Mouse (Mus musculus) effector memory CD4-positive, alpha-beta T cell, adult 7 months (primary cell): ENCODE measurements around the gene Olfr45. TPM values are rescaled to one million over a fixed set of nuclear protein-coding genes. Genes with fewer than 3 reads are reported as not detected.

ENCODE experiments used
- polyA plus RNA-seq: library from polyadenylated mRNA; unstranded; fragments of 100-300 nt; shearing (Covaris generic); gene quantifications from one replicate; pipeline ENCODE4 v1.2.1, GENCODE M21; 2017

Olfr45 gene
- 0.06 TPM for polyA plus RNA-seq

DNA sequence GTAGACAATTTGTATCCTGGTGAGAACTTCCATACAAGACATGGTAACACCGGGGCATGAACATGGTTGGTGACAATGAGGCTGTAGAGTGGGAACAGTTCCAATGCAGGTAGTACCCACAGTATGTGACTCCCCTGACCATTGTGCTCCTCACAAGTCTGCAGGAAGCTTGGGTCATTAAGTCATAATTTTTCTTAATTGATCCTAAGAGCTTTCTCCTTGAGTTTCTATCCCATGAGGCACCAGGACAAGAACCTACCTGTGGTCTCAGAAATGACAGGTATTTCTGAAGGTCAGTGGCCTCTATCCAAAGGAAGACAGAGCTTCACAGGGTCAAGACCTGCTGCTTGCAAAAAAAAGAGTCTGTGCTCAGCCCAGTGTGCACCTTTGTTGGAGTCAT is at the start of gene Olfr45:
TSS of gene Olfr45 (plus strand) at position 301 of the 400 bp plus-strand sequence.

DNA sequence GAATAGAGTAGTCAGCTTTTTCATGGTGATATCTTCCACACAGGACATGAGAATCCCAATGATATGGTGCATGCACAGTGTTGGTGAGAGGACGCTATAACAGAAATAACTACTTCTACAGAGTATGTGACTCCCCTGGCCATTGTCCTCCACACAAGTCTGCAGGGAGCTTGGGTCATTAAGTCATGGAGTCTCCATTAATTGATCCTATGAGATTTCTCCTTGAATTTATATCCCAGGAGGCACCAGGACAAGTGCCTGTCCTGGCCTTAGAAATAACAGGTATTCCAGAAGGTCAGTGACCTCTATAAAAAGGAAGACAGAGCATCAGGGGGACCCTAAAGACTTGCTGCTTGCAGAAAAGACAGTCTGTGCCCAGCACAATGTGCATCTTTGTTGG is 35.6 kb upstream of the Olfr45 start, which contains the start of gene Olfr53:
TSS of gene Olfr53 (plus strand) at position 301 of the 400 bp plus-strand sequence.

DNA sequence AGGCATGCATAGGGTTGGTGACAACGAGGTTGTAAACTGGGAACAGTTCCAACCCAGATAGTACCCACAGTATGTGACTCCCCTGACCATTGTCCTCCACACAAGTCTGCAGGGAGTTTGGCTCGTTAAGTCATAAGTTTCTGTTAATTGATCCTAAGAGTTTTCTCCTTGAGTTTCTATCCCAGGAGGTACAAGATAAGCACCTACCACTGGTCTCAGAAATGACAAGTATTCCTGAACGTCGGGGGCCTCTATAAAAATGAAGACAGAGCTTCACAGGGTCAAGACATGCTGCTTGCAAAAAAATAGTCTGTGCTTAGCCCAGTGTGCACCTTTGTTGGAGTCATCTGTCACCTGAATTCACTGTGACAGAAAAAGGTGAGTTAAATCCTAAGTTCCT is 22.1 kb upstream of the Olfr45 start, which contains the start of gene Olfr539:
TSS of gene Olfr539 (plus strand) at position 301 of the 400 bp plus-strand sequence.

DNA sequence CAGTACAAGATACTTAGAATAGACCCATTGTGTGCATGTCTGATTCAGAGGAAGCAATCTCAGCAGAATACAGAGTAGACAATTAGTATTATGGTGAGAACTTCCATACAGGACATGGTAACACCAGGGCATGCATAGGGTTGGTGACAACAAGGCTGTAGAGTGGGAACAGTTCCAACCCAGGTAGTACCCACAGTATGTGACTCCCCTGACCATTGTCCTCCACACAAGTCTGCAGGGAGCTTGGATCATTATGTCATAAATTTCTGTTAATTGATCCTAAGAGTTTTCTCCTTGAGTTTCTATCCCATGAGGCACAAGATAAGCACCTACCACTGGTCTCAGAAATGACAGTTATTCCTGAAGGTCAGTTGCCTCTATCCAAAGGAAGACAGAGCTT is 15.2 kb downstream of the Olfr45 start, which contains the start of gene Olfr541:
TSS of gene Olfr541 (plus strand) at position 301 of the 400 bp plus-strand sequence.

Other genes starting within 250 kb of the Olfr45 start
- not detected for gene Olfr533, start 218.6 kb upstream of the Olfr45 start, polyA plus RNA-seq
- gene Olfr535, start 197.7 kb upstream of the Olfr45 start, polyA plus RNA-seq = not detected
- gene Olfr536, start 174.6 kb upstream of the Olfr45 start, polyA plus RNA-seq = not detected
- not detected for gene Olfr538, start 114.1 kb upstream of the Olfr45 start, polyA plus RNA-seq
- 0.05 TPM for gene Olfr46, start 80.7 kb upstream of the Olfr45 start, polyA plus RNA-seq
- gene Olfr61, start 53.0 kb upstream of the Olfr45 start, polyA plus RNA-seq = not detected
- not detected for gene Olfr53, start 35.5 kb upstream of the Olfr45 start, polyA plus RNA-seq
- 0.21 TPM for gene Olfr539, start 22.0 kb upstream of the Olfr45 start, polyA plus RNA-seq
- not detected for gene Olfr541, start 15.3 kb downstream of the Olfr45 start, polyA plus RNA-seq
- gene Cyp2e1, start 81.8 kb downstream of the Olfr45 start, polyA plus RNA-seq = not detected
- gene Syce1, start 105.9 kb downstream of the Olfr45 start, polyA plus RNA-seq = not detected
- gene Zfp941, start 140.2 kb downstream of the Olfr45 start, polyA plus RNA-seq = 0.18 TPM
- not detected for gene Urah, start 153.1 kb downstream of the Olfr45 start, polyA plus RNA-seq
- not detected for gene Scgb1c1, start 163.6 kb downstream of the Olfr45 start, polyA plus RNA-seq
- 0.30 TPM for gene Odf3, start 165.9 kb downstream of the Olfr45 start, polyA plus RNA-seq
- gene Gm45785, start 174.4 kb downstream of the Olfr45 start, polyA plus RNA-seq = 1.3 TPM
- 107 TPM for gene Ric8a, start 175.0 kb downstream of the Olfr45 start, polyA plus RNA-seq
- gene Bet1l, start 175.6 kb downstream of the Olfr45 start, polyA plus RNA-seq = 51.2 TPM
- 145 TPM for gene Psmd13, start 200.0 kb downstream of the Olfr45 start, polyA plus RNA-seq
- gene Sirt3, start 200.4 kb downstream of the Olfr45 start, polyA plus RNA-seq = 2.6 TPM
- gene Cox8b, start 218.5 kb downstream of the Olfr45 start, polyA plus RNA-seq = not detected
- 0.11 TPM for gene Nlrp6, start 239.0 kb downstream of the Olfr45 start, polyA plus RNA-seq